Mouse (Mus musculus) ES-E14 (cell line): ENCODE measurements around the gene Tubd1.

ENCODE experiments used
- HCFC1 ChIP-seq: IDR thresholded peaks from 2 replicates; pipeline ENCODE4 v1.6.1; 2012; ENCODE audit warnings: low read length, inconsistent platforms, borderline replicate concordance; ENCODE audit not compliant: insufficient read depth
- MAFK ChIP-seq: IDR thresholded peaks from 2 replicates; pipeline ENCODE4 v1.6.1; 2014; ENCODE audit warnings: mild to moderate bottlenecking, low read depth, low read length, inconsistent platforms; ENCODE audit not compliant: insufficient read depth
- ZNF384 ChIP-seq: IDR thresholded peaks from 2 replicates; pipeline ENCODE4 v1.6.1; 2012; ENCODE audit warnings: low read depth, low read length, inconsistent platforms

- TF ChIP-seq HCFC1 (no peak), ZNF384 (no peak), MAFK (no peak)
Measured at GRCm38 (mm10) chr11:86592993-86593392, 48.2 kb downstream of the Tubd1 start.
